Mouse (Mus musculus) adrenal gland, adult 2 months (tissue): ENCODE measurements around the gene Tnfsf15. TPM values are rescaled to one million over a fixed set of nuclear protein-coding genes. Genes with fewer than 3 reads are reported as not detected.

Source experiments
- DNase-seq: peaks from one replicate; pipeline ENCODE4 v3.0.0; 2021
- long read RNA-seq: library from polyadenylated mRNA; stranded (forward); transcript quantifications from one replicate; pipeline ENCODE4 v2.0.0, GENCODE M21; 2021
- polyA plus RNA-seq: library from polyadenylated mRNA; depleted of rRNA; stranded (reverse); fragments of >200 nt; gene quantifications from 2 replicates; pipeline ENCODE4 v1.2.3, GENCODE M21; 2012; rRNA removed
- total RNA-seq, 2 experiments: library from RNA; stranded (reverse); gene quantifications; 2 replicates each; pipeline ENCODE4 v1.2.3; 2021

The Tnfsf15 gene
- under 1 TPM; 0.32 to 0.79 TPM for total RNA-seq
- 0.03 TPM in 1 of 2 replicates, not detected in the other for polyA plus RNA-seq
- long read RNA-seq: 0 reads

DNA sequence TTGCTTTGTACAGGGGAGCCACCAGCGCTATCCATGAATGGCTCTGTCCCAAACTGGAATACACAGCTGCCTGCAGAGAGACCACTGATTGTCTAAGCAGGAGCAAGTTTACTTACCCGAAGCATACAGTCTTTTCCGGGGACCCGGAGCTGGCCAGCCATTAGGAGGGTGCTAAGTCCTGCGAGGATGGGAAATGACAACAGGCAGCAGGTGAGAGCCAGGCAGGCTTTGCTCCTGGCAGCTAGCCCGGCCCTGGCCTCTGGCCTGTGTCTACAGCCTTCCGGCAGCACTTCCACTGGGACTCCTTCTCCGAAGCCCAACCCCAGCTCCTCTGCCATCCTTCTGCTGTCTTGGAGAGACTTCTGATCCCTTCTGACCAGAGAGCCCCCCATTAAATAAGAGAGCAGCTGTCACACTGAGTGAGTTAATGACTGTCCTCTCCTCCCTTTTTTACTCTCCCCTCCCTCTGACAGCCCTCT, at the start of gene Tnfsf15:
Gene Tnfsf15, minus strand, starts transcription at position 421 of the 479 bp plus-strand sequence.
- peak; percentile 60 for DNase-seq

- DNase-seq: no peak
These were observed 47.4 kb upstream of the Tnfsf15 start for GRCm38 (mm10) chr4:63792328-63792727.

DNA sequence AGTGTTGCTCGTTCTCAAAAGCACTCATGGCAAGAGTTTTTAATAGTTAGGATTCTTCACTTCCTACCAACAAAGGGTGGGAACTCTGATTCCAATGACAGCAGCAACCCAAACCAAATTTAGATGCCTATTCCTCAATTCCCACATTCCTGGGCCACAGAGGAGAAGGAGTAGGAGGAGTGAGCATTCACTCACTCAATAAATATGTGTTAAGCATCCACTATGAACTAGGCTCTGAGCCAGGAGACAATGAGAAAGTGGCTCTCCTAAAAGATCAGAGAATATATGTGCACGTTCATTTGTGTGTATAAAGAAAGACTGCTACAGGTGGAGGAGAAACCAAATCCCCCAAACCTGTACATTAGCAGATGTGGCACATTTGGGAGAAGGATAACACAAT, 40.6 kb upstream of the Tnfsf15 start:
- no peak for DNase-seq

GRCm38 (mm10) chr4:63783826-63784225, 38.9 kb upstream of the Tnfsf15 start:
- DNase-seq: peak; percentile 38

DNA sequence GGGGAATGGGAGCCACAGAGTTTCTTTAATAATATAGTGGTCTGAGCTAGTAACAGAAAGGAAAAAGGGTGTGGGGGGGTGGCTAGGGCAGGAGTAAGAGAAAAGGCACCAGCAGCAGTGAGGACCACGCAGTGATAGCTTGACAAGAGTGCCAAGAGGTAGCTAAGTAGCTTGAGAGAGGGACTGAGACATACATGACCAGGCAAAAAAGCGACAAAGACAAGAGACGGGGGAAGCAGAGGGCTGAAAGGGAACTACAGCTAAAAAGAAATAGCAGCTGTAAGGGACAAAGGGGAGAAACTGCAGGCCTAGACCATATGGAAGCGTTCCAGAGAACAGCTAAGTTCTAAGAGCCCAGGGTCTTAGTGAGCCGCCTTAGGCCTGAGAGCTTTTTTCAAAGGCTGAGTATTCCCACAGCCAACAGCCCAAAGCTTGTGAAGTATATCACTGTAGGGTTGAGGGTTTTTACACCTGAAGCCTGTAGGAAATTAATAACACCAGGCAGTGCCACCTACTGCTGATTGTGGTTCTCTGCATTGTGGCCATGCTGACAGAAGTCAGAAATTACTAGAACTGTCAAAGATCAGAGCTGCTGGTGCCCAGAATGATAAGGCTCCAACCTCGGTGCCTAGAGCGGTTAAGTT, 38.2 kb upstream of the Tnfsf15 start:
- no peak for DNase-seq

GRCm38 (mm10) chr4:63777223-63777622, 32.3 kb upstream of the Tnfsf15 start:
- no peak for DNase-seq

DNA sequence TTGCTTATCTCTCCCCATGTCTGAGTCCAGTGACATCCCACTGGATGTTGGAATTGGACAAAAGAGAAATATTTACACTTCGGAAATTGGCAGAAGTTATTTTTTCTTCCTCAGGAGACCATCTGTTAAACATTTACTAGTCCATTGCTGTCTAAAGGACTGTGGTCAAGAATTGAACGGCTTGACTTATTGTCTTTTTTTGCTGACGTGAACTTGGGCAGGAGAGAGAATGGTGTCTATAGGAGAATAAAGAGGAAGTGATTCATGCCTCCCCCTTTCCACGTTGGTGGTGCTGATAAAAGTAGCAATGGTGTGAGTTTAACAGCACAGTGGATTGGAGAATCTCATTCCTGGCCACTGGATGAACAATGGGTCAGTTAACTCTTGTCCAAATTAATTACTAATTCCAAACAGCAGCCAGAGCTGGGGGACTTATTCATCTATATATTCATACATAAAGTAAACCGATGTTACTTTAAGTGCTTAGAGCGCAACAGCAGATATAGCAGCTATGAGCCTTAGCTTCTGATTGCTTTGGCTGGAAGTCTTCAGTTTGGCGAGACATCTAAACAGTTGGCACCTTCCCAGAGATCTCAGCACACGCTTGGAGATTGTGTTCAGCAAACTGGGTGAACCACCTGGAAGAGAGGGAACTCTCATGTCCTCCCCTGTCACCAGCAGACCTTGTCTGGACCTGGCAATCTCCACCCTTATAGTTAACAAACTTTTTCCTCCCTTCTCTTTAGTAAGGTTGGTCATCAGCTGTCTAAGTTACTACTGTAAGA, 28.6 kb upstream of the Tnfsf15 start:
- no peak for DNase-seq

GRCm38 (mm10) chr4:63772514-63772913, 27.6 kb upstream of the Tnfsf15 start:
- no peak for DNase-seq

DNA sequence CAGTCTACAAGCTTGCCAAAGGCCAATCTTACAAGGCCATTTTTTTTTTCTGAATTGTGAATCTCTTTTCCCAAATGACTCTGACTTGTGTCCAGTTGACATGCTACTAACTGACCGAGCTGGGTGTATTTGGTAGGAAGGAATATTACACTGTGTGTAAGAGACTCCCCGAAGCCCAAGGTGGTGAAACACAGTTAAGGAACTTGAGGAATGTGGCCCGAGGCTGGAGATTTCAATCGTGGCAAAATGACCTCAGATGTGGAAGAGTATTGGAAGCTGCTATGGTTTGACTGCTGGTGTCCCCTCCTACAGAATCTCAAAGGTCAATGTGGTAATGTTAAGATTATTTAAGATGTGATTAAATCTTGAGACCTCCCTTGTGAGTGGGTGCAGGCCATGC, 26.4 kb upstream of the Tnfsf15 start:
- no peak for DNase-seq

GRCm38 (mm10) chr4:63769161-63769560, 24.2 kb upstream of the Tnfsf15 start:
- DNase-seq: no peak

GRCm38 (mm10) chr4:63765050-63765449, 20.1 kb upstream of the Tnfsf15 start:
- no peak for DNase-seq

DNA sequence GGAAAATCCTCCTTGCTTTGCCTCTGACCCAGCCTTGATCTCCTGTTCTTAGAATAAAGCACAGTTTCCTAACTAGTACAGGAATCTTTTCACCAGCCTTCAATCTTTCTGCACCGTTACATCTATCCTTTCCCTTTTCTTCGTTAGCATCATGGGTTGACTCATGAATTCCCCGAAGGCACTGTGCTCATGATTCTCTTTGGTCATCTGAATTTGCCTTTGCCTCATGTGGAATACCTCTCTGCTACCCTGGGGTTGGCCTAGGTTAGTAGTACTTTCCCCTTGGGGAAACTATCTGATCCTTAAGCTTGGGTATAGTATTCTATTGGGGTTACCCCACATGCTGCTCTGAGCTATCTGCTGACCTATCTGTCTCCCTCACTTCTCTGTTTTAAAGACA, 15.0 kb upstream of the Tnfsf15 start:
- no peak for DNase-seq

DNA sequence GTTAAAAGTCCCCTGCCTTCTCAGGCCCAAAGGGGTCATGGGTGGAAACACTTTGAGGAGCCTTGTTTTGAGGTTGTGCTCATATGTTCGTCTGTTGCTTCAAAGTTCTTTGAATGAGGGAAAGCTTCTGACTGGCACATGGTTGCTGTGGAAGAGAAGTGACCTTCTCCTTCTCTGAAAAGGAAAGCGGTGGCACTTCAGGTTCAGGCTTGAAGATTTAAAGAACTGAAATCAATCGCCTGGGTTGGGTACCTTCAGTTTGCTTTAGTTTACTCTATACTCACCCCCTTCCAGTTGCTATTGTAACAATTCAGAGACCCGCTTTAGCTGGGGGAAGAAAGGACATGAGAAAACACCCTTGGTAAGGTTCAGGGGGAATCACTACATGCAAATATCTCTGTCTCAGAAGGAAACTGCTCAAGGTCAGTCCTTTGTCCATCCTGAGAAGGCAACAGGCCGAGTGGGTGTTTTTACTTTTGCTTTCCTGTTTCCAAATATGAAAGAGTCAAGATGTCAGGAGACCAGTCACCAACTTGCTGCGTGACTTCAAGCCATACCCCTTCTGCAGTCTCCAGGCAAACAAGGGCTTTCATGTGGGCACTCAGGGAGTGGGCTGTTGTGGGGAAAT, 12.7 kb upstream of the Tnfsf15 start:
- DNase-seq: no peak

DNA sequence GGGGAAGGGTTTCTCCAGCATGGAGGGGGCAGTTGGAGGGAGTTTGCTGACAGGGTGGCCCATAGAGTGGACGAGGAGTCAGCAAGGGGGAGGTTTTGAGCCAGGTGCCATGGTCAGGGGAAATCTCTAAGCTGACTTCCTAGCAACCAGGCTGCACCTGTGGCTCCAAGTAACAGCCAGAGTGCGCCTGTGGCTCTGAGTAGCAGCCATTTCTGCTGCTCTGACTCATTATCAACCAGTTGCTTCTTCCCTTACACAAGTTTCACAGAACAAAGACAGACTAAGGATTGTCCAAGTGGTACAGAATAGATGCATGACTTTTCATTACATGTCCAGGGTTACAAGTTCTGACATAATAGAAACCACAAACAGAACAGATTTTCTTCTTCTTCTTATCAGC, 11.2 kb upstream of the Tnfsf15 start:
- no peak for DNase-seq

DNA sequence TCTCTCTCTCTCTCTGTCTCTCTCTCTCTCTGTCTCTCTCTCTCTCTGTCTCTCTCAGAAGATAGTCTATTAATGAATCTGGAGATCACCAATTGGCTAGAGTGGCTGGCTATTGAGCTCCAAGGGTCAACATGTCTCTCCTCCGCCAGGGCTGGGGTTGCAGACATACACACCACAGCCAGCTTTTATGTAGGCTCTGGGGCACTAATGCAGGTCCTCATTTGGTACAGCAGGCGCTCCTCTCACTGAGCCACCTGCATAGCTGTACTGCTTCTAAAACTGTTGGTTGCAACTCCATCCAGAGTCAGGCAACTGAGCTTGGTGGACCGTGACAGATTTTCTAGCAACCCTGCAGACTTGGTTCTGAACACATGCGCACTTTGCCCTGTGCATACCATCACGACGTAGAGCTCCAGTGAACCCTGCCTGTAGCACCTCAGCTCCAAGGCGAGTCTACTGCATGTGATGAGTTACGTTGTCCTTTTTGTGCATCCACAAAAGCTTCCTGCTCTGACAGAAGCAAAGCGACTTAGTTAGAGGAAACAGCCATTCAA, 9.6 kb upstream of the Tnfsf15 start:
- DNase-seq: no peak

- no peak for DNase-seq
These were observed 8.9 kb upstream of the Tnfsf15 start for GRCm38 (mm10) chr4:63753855-63754254.

DNA sequence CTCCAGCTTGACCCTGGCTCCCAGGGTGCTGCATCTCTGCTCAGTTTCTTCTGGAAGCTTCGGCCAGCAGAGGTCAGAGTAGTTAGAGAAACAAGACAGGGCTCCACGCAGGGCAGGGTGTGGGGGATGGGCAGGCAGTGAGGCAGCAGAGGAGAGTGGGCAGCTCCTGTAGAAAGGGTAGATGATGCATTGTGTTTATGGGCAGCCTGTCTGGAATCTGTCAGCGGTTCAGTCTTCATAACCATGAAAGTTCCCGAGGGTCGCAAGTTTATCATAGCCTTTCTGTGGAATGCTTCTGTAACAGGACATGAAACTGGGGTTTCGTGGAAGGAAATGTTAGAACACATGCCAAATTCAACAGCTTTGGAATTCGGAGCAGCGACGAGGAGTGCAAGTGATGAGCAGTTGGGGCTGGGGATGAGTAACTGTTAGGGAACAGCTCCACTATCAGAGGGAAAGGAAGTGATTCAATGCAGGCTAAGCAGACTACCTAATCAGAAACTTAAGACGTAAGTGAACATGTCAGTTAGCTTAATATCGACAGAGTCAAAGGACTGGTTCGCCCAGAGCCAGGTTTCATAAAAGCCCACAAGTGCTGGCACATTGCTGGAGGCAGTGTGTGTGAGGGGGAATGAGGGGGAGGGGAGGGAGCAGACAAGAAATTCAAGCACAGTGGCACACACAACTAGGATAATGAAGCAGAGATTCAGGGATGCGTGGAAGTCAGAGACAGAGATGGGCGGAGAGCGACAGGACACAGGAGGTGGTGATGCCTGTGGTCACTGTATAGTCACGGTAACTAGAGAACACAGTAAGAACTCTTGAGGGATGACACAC, 8.0 kb upstream of the Tnfsf15 start:
- DNase-seq: peak; percentile 49

DNA sequence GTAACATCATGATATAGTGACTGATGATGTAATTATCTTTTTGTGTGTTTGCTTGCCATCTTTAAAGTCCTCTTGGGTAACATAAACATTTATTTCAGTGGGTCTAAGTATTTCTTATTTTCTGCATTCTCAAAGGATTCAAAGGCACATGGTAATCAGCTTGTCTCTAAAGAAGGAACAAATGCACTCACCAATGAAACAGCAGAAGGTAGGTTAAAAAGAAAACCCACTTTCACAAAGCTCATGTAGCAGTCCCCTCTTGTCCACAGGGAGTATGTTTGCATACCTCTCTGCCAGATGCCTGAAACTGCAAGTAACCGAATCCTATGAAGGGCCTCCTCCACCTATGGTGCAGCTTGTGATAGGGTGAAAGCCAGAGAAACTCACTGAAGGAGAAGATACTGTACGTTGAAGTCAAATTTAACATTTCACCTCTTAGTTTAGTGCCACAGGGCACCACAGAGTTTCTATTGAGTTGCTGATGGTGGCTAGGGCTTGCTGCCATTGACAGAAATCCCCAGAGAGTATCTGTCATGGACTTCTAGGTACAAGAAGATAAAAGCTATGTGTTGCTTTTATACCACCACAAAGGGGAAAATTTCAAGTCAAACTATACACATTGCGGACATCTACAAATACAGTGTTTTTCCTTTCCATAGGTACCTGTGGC, 3.3 kb upstream of the Tnfsf15 start:
- no peak for DNase-seq

DNA sequence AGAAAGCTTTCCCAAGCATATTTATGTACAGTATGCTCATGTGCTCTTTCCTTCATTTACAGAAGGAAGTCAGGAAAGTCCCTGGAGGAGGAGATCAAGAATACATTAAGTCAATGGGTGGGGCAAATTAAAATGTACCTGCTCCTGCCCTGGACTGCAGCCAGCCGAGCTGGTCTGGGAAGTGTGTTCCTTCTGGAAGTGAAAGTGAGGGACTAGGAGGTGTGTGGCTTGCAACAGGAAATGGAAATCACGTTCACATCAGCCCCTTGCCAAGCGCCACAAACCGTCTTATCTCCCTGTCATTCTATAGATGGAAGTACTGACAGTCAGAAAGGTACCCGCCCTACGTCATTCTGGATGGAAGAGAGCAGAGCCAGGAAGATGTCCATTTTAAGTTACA, 358 bp upstream of the Tnfsf15 start:
- DNase-seq: no peak

DNA sequence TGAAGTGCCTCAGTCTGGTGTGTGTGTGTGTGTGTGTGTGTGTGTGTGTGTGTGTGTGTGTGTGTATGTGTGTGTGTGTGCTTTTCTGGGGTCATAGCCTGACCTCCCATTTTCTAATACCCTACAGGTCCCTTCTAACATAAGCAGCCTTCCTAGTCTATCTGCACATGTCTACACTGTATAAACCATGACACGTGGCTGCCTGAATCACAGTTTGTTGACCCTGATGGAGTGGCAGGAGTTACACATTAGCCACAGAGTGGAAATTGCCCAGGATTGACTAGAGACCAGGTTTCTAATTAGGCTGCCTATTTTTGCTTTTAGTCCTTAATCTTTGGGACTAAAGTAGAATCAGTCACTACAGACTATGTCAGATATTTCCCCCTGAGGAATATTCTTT, 1.3 kb downstream of the Tnfsf15 start:
- DNase-seq: peak; percentile 26

DNA sequence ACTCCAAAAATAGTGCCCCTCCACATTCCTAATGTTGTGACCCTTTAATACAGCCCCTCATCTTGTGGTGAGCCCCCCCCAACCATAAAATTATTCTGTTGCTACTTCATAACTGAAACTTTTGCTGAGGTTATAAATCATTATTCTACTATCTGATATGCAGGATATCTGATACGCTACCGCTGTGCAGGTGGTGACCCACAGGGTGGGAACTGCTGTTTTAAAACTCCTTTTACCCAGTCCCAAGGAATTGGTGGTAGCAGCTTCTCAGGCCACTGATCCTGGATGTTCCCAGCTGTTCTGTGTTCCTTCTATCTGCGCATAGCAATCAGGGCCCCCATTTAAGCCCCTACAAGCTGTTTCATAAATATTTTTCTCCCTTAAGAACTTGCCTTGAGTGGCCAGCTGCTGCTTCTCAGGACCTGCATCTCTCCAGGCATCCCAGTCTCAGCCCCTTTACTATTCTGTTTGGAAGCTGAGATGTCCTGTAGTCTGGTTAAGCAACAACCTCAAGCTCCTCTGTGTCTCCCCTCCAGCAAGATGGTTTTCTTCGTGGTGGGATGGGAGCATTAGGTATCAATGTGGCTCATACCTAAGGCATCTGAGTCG, 2.0 kb downstream of the Tnfsf15 start:
- DNase-seq: no peak
